Mouse (Mus musculus): ENCODE results near the gene Ctnnbl1.

GRCm38 (mm10) chr2:157926927-157927326 is 189.7 kb downstream of the Ctnnbl1 start:
- TF ChIP-seq CTCF (IDR thresholded peaks at IDR 0.05; ENCODE audit: borderline replicate concordance, extremely low read depth, insufficient read depth, insufficient read length), result no peak
- no peak for TF ChIP-seq POLR2A (IDR thresholded peaks at IDR 0.05; ENCODE audit: borderline replicate concordance, extremely low read depth, insufficient read depth, insufficient read length, poor library complexity, severe bottlenecking)
